Mouse (Mus musculus) R1 (cell line): ENCODE measurements around the gene Zmynd8.

Experiments
- DNase-seq: peaks from one replicate; pipeline ENCODE4 v3.0.0-alpha.2; 2018; ENCODE audit warnings: low read depth, low spot score

Zmynd8 gene

GRCm38 (mm10) chr2:165899474-165899873, 658 bp upstream of the Zmynd8 start:
- DNase-seq = peak; percentile 76

GRCm38 (mm10) chr2:165896171-165896570, 2.6 kb downstream of the Zmynd8 start:
- peak; percentile 55 for DNase-seq

- DNase-seq = no peak
Measured at GRCm38 (mm10) chr2:165895687-165896086, 3.1 kb downstream of the Zmynd8 start.

GRCm38 (mm10) chr2:165894533-165894932, 4.3 kb downstream of the Zmynd8 start:
- peak; percentile 94 for DNase-seq

- DNase-seq = no peak
Measured at GRCm38 (mm10) chr2:165893232-165893631, 5.6 kb downstream of the Zmynd8 start.

- no peak for DNase-seq
Measured at GRCm38 (mm10) chr2:165892626-165893025, 6.2 kb downstream of the Zmynd8 start.

- DNase-seq = no peak
Measured at GRCm38 (mm10) chr2:165890401-165890800, 8.4 kb downstream of the Zmynd8 start.

- DNase-seq = no peak
Measured at GRCm38 (mm10) chr2:165889874-165890273, 8.9 kb downstream of the Zmynd8 start.

- no peak for DNase-seq
Measured at GRCm38 (mm10) chr2:165889266-165889665, 9.6 kb downstream of the Zmynd8 start.

GRCm38 (mm10) chr2:165888813-165889221, 10.0 kb downstream of the Zmynd8 start:
- DNase-seq = no peak

GRCm38 (mm10) chr2:165888396-165888795, 10.4 kb downstream of the Zmynd8 start:
- DNase-seq = no peak

- DNase-seq = peak; percentile 87
Measured at GRCm38 (mm10) chr2:165886857-165887628, 11.8 kb downstream of the Zmynd8 start.

GRCm38 (mm10) chr2:165886482-165886856, 12.3 kb downstream of the Zmynd8 start:
- DNase-seq = no peak

GRCm38 (mm10) chr2:165885951-165886320, 12.9 kb downstream of the Zmynd8 start:
- no peak for DNase-seq

GRCm38 (mm10) chr2:165885225-165885950, 13.4 kb downstream of the Zmynd8 start:
- DNase-seq = peak; percentile 68

GRCm38 (mm10) chr2:165884577-165885224, 14.1 kb downstream of the Zmynd8 start:
- peak; percentile 95 for DNase-seq

- DNase-seq = no peak
Measured at GRCm38 (mm10) chr2:165883846-165884576, 14.8 kb downstream of the Zmynd8 start.

GRCm38 (mm10) chr2:165883006-165883405, 15.8 kb downstream of the Zmynd8 start:
- DNase-seq = no peak

- peak; percentile 82 for DNase-seq
Measured at GRCm38 (mm10) chr2:165881585-165882431, 17.0 kb downstream of the Zmynd8 start.

GRCm38 (mm10) chr2:165881220-165881584, 17.6 kb downstream of the Zmynd8 start:
- no peak for DNase-seq
